Mouse (Mus musculus): Measurements from ENCODE around the gene 2810006K23Rik.

GRCm38 (mm10) chr5:124309155-124309554 lies 18.7 kb upstream of the 2810006K23Rik start:
- no peak for TF ChIP-seq CTCF (IDR thresholded peaks at IDR 0.05; ENCODE audit: extremely low read depth, insufficient read depth, low read length)
- no peak for TF ChIP-seq POLR2A (IDR thresholded peaks at IDR 0.05; ENCODE audit: extremely low read depth, insufficient read depth, low read length)

Data from cortical plate, adult 2 months (tissue).